Mouse (Mus musculus) right cerebral cortex, postnatal 14 days (tissue): ENCODE data around the gene Tas2r140.

ENCODE experiments used
- DNase-seq: peaks from one replicate; pipeline ENCODE4 v3.0.0; 2022

The Tas2r140 gene

GRCm38 (mm10) chr6:133055716-133056115 lies at the start of gene Tas2r140:
Gene Tas2r140, minus strand, starts transcription at chr6:133055816.
- no peak for DNase-seq

GRCm38 (mm10) chr6:133104609-133104921 lies 48.9 kb upstream of the Tas2r140 start, which contains the start of gene Smim10l1:
Gene Smim10l1, plus strand, starts transcription at chr6:133104909.
- DNase-seq = no peak

- DNase-seq = no peak
Measured at GRCm38 (mm10) chr6:133102430-133102829, 46.8 kb upstream of the Tas2r140 start.

DNA sequence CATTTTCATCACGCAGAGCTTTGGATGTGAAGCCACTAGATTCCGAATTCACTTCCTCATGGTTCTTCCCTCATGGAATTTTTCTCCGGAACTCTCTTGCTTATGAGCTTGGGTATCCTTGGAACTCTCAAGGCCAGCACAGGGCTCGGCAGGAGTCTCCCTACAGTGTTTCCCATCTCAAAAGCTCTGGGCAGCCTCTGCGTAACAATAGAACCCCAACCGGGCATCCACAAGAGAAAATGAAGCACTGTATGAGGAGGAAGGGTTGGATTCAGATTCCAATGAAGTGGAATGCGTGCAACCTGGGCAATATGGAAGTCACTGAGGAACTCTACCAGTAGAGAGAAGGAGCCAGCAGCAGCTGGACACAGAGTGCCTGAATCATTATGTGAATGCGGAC lies 36.6 kb upstream of the Tas2r140 start:
- DNase-seq = no peak

DNA sequence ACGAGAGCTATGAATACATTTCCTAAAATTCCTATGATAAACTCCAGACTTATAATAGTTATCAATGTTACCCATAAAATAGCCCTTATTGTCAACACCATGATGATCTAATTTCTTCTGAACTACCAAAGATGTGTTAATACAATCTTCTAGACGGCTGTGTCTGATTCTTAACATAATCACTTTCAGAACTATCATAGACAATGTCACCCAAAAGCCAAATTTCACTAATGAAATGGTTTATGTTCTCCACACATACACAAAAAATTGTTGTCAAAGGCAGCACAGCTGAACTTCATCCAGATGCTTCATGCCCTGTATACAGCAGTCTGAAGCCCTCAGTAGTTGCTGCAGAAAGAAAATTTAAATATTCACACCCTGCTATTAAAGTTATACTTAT lies 18.6 kb downstream of the Tas2r140 start, which contains the start of gene Tas2r103:
Gene Tas2r103 (minus strand): TSS at position 101 of the 400 bp plus-strand sequence.
- DNase-seq = no peak
